Mouse (Mus musculus) ES-CJ7 (cell line): ENCODE measurements around the gene Pdss2.

Experiments
- DNase-seq: peaks from one replicate; pipeline ENCODE4 v3.0.0; 2011; ENCODE audit warnings: low read depth, low spot score

Gene Pdss2

DNA sequence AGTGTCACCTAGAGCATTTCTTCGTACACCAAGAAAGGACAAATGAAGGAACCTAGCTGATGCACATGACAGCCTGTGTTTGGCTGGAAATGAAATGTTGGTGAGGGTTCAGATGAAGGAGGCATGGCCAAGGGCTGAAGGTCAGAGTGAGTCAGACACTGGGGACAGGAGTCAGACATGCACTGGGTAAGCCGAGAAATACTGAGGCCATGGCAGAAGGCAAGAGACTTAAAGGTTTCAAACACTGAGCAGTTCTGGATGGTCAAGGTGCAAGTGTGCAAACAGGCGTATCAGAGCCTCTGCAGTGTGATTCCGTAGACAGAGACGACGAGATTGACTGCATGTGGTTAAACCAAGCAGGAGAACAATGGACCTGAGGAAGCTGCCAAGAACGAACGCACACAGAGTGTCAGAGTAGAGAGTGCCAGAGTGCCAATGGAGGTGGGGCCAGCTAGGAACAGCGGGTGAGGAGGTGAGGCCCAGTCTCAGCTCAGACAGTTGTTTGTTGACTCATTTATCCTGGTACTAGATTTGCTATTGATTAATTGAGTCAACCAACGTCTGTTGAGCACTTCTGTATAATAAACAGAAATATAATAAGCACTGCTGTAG is 89.6 kb downstream of the Pdss2 start:
- DNase-seq: no peak

DNA sequence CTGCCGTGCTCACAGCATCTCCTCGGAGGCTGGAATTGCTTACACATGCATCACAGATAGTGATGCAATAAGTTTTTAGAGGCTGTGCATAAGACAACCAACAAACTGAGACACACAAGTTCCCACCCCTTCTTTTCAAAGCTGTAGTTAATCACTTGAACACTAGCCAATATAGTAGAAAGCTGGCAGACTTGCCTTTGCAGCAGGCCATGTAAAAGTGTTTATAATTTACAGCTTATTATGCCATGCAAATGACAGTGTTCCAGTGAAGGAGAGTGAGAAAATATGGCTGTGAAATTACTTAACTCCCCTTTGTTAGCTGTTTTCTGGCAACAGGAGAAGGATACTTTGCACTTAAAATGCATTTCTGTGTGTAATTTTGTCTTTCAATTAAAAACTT is 90.9 kb downstream of the Pdss2 start:
- DNase-seq: no peak

DNA sequence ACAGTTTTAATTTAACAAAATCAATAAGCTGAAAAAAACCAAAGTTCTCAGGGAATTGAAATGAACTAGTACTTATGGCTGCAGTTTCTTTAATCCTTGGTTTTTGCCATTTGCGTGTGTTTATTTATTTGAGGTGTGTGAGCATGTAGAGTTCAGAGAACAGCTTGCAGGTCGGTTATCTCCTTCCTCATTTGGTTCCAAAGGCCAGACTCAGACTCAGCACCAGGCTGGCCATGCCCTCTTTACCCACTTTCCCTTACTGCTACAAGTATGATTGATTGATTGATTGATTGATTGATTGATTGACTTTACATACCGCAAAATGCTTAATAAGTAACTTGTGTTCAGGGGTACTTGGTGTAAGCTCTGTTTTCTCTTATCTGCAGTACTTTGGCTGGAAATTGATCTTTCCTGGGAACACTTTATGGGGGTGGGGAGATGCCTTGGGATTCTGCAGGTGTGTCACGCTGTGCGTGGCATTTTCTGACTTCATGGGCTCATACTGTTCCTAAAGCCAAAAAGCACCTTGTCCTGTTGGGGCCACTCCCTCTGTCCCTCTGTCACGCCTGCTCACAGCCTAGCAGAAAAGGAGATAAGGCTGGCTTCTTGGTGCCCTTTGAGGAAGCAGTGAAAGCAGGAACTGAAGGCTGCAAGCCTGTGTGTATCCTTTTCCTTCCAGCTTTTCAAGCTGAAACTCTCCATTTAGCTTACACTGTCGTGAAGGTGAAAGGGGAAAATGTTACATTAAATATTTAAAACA is 91.6 kb downstream of the Pdss2 start:
- DNase-seq: no peak

DNA sequence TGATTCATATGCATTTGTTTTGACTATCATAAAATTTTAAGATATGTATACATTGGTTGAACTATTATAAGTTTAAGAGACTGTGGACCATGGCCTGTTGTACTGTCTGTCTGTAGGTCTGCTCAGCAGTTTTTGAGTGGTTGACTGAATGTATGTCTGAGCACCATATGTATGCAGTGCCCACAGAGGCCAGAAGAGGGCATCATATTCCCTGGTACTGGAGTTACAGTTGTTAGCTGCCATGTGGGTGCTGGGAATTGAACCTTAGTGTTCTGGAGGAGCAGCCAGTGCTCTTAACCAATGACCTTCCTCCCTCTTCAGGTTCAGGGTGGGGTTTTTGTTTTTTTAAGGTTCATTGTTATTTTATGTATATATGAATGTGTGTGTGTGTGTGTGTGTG is 93.9 kb downstream of the Pdss2 start:
- DNase-seq: peak; percentile 51

DNA sequence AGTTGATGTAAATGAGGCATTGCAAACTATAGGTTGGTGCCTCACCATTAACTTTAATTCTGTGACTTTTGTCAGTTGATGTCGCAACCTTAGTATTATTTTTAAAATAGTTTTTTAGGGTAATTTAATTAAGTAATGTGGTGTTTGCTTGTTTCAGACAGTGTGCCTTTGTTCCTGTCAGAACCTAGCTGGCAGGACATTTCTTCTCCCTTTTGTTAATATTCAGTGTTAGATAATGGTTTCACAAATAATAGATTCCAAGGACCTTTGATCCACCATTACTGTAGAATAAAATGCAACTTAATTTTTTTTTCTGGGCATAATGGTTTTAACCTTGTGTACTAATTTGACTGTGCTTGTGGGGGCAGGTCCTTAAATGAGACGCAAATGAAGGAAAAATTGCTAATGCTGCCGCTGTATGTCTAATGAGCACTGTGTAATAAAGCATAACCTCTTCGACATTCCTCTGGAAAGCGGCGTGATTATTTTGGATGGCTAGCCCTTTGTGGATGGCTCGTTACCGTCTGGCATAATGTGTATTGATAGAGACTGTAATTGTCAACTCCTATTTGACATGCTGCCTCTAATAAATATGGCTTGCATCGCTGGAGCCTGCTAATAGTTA is 96.2 kb downstream of the Pdss2 start:
- DNase-seq: no peak

DNA sequence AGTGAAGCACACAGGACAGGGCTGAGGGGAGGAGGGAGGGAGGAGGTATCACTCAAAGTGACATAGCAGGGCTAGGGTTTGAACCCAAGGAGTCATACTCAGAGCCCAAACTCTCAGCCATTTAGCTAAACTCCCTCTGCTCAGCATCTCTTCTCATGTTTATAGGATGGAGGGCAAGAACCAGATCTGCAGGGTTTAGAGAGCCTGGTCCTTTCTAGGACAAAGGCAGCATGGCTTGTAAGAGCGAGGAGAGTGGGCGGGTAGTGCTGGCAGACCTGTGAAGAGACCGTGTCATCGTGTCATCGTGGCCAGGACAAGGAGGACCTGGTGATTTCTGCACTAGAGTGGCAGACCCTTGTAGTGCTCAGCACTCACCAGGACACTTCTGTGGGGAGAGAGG is 99.7 kb downstream of the Pdss2 start:
- DNase-seq: no peak

DNA sequence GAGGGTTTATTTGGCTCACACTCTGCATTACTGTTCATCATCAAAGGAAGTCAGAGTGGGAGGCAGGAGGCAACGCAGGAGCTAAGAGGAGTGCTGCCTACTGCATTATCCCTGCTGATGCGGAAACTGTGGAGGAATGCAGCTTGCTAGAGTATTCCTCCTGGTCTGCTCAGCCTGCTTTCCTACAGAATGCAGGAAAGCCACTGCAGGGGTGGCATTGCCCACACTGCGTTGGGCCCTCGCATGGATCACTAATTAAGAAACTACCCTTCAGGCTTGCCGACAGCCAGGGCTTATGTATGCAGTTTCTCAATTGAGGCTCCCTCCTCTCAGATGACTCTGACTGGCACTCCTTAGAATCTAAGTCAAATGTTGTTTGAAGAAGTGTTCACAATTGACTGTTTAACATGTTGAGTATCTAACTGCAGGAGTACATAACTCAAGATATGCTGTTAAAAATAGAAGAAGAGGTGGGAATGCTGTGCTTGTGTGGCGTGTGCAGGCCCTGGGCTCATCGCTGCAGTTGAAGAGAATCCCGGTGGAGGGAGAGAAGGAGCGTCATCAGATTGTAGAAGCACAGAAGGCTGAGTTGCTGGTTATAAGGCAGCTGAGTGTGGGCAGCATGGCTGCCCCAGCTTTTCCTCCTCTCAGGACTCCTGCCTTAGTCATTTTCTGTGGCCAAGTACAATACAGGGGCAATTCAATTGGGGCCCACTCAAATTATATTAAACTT is 101.3 kb downstream of the Pdss2 start:
- DNase-seq: no peak

DNA sequence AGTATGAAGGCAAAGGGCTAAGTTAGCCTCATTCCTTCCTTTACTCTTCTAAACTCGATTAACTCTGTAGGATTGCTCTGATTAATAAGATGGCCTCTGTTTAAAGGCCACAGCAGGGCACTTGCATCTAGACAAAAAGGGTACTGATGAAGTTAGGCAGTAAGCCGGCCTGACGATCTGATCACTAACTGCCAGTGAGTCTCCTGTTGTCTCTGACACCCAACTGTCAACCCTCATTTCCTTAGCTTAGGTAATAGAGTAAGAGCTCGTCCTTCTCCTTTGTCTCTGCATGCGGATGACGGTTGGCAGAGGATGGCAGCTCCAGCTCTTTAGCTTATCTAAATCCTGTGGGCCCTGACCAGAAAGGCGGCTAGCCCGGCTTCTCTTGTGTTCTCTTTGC is 102.1 kb downstream of the Pdss2 start:
- DNase-seq: no peak

DNA sequence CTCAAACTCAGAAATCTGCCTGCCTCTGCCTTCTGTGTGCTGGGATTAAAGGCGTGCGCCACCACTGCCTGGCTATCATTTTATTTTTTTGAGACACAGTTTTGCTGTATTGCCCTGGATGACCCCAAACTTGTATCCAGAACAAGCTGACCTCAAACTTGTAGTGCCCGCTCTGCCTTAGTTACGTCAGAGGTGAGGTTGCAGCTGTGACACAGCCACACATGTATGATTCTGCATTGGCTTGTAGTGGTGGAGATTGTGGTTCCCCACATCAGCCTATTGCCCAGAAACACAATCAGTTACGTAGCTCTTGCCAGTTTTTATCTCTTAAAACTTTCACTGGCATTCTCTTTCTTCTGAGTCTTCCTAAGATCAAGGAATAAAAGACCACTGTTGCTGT is 108.5 kb downstream of the Pdss2 start:
- DNase-seq: no peak

DNA sequence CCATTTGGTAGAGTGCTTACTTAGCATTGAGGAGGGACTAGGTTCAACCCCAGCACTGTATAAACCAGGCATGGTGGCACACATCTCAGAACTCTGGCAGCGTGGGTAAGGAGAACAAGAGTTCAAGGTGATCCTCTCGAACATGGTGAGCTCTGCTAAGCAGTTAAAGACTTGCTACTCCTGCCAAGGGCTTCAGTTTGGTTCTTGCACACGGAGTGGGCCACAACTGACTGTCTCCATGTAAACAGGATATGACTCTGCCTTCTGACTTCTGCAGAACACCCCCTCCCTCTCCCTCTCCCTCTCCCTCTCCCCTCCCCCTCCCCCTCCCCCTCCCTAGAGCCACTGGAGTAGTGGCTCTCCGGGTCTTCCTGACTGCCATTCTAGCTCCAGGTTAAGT is 109.4 kb downstream of the Pdss2 start:
- no peak for DNase-seq

DNA sequence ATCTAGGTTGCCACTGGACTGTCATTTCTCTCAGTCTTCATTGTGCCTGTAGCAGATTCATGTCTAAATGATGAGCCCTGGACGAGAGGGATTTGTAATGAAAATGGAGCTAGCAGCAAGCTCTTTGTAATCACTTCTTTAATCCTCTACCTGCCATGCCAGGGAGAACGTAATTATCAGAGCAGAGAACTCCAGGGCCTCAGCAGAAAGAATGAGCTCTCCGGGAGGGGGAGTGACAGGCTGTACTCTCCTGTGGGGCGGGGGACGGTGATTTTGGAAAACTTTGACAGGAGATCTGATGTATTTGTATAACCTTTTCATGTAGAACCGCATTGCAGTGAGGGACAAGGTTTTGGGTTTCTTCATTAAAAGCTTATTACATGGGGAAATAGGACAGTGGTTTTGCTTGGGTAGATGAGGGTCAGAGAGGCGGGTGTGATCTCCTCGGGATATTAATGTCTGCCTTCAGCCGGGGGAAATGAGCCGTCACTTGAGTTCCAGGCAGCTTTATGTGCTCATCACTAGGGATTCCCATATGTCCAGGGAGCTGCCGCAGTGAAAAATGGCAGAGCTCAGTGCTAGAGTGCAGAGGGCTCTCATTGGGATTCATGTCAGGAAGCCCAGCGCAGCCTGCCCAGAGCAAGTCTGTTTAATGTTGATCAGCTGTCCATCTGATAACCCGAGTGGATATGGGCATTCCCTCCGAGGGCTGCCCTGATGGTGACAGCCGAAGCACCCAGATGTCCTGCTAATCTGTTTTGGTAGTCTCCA is 110.8 kb downstream of the Pdss2 start:
- DNase-seq: no peak

DNA sequence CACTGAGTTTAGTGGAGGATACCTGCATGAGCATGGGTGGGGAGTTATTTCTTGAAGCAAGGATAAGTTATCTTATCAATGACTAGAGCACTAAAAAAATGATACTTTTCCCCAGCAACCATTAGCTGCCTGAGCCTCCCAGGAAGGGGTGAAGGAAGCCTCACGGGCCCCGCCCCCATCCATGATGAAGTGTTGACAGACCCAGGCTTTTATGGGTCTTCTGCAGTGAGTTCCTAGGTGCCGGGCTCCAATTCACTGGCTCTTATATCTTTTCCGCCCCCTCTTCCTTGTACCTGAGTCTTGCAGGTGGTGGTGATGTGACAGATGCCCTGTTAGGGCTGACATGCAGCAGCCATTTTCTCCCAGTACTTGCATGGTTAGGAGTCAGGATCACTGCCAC is 114.6 kb downstream of the Pdss2 start:
- no peak for DNase-seq

DNA sequence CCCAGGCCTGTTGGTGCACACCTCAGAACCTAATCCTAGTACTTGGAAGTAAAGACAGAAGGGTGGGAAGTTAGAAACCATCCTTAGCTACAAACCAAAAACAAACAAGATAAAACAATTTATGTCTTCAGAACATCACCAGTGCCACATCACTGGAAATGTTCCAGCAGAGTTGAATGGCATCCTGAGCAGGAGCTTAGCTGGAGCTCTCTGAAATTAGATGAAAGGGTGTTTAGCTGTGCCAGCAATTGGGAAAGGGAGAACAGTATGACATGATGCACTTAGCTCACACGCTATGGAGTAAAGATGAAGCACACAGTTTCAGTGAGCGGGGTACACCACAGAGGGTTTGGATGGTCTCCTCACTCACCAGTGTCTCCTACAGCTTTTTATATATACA is 115.8 kb downstream of the Pdss2 start:
- DNase-seq: no peak

DNA sequence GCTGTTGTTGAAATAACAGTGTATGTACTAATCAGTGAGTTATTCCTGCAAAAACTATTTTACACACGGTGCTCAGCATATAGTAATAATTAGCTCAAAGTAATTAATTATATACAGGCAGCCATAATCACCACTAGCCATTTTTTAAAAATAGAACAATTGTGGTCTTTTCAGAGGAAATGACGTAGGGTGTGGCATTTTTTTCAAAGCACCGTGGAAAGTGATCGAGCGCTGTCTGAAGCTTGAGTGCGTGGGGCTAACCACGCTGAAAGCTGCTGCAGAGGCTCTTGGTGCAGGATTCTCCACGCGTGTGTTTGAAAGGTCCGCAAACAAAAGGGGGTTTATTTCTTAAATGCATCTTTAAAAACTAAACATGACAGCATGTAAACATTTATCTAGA is 118.5 kb downstream of the Pdss2 start:
- DNase-seq: no peak

DNA sequence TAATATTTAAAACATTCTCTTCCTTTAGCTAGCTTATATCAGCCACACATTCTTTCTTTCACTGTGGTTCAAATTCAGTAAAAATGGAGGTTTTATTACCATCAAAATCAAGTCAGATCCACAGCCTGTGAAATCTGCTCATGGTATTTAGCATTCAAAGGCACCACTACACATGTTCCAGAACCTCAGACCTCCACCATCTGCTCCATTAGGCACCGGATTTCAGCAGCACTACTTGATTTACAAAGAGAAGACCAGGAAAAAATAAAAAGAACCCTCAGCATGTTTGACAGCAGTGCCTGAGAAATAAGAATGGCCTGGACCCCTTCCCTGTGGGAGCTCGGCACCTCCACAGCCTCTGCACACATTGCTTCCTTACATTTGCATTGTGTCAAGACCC is 128.4 kb downstream of the Pdss2 start:
- DNase-seq: no peak

DNA sequence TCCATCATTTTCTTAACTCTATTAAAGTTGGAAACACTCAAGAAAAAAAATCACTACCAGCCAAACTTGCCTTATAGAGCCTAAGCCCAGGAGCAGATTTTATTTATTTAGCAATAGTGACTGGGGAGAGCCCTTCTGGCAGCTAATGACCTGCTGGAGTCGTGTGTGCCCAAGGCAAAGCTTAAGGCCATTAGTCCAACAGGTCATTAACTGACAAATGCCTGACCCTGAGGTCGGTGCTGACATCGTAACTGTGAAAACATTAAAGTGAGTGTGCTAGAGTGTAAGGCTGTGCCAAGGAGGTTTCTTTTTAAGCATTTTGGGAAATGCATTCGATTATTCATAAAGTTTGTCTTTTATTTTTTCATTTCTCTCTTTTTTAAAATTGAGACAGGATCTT is 136.6 kb downstream of the Pdss2 start:
- DNase-seq: no peak

DNA sequence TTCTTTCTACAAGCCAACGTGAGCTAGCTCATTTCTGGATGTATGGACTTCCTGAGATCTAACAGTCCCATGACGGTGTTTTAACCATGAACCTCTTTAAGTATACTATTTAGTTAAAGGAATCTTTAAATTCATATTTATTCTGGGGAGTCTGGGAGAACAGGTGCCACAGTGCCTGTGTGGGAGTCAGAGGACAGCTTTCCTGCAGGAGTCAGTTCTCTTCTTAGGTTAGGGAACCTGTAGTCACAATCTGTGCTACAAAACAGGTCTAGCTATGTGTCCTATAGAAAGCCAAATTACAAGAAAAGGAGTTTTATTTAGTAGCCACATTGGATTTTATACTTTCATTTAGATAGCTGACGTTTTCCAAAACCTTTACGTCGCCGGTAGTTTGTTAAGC is 141.7 kb downstream of the Pdss2 start:
- DNase-seq: no peak

DNA sequence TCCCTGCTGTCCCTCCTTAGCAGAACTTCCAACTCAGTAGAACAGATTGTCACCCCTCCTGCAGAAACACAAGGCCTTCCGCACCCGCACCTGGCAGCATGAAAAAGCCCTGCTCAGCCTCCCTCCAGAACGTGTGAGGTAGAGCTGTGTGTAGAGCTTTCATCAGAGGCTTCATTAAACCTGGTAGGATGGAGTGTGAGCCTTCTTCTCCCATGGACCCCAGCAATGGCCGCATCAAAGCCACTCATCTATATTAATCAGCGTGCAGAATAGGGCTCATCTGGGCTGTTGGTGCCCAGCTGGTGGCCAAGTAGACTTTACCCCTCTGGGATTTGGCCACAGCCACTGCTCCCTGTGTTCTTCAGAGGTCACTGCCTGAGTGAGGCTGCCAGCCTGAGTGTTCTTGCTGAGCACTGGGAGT is 142.2 kb downstream of the Pdss2 start:
- no peak for DNase-seq

DNA sequence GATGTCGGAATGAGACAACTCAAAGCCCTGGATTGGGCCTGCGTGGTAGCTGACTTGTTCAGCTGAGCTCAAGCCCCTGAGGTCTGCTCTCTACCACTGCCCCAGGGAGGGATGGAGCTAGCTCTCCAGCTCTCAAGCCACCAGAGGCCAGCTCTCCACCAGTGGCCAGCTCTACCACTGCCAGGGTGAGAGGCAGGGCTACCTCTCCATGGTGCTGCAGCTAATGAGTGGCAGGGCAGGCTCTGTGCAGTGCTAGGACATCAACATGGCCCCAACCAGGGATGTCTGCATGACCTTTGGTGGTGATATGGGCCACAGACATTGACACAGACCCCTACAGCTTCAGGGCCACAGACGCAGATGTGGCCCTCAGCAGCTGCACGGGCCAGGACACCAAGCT is 144.6 kb downstream of the Pdss2 start:
- DNase-seq: no peak

DNA sequence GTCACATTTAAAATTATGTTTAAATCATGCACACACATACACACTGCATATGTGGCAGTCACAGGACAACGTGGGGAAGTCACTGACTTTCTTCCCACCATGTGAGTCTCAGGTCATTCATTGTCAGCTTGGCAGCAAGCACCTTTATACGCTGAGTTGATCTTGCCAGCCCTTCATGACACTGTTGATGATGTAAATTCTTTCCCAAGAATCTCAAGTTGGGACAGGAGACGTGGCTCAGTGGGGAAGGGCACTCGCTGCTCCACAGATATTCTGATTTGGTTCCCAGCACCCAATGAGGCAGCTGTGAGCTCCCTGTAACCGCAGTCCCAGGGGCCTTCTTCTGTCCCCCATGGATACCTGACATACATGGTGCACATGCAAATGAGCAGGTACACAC is 147.3 kb downstream of the Pdss2 start:
- no peak for DNase-seq

DNA sequence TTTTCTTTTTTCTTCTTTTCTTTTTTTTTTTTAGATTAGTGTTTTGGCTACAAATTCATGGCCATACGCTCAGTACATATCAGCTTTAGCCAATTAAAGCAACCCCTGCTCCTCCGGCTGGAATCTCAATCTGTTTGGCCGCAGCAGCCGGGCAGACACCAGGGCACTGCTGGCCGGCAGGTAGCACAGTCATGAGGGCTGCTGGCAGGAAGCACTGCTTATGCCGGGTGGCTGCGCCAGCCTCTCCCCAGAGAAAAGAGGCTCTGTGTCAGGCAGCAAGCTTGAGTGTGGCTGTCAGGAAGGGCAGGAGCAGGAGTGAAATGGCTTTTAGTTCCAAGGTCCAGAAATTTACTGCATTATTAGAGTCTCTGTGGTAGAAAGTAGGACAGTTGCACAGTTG is 151.0 kb downstream of the Pdss2 start:
- no peak for DNase-seq

DNA sequence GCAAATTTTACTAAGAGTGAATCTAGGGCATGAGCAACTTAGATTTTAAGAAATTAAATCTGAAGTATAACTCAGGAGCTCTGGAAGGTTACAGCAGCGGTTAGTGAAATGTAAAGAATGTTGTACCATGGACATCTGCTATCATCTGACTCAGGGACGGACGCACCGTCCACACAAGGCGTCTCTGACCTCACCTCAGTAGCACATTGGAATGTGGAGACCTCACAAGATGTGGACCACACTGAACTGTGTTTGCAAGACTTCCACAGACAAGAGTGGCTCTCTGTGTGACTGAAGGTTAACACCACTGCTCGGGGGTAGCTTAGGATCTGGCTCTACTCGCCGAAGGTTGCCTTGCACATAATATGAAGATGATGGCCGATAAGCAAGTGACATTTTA is 151.7 kb downstream of the Pdss2 start:
- no peak for DNase-seq
